Mouse (Mus musculus) c-Kit-positive CD71-positive TER-119-positive erythroid progenitor cells, embryonic 14.5 days (primary cell): Measurements from ENCODE around the gene Cbln4.

Experiments used
- DNase-seq: peaks from one replicate; pipeline ENCODE4 v3.0.0-alpha.2; 2013; ENCODE audit warnings: low spot score

The Cbln4 gene

DNA sequence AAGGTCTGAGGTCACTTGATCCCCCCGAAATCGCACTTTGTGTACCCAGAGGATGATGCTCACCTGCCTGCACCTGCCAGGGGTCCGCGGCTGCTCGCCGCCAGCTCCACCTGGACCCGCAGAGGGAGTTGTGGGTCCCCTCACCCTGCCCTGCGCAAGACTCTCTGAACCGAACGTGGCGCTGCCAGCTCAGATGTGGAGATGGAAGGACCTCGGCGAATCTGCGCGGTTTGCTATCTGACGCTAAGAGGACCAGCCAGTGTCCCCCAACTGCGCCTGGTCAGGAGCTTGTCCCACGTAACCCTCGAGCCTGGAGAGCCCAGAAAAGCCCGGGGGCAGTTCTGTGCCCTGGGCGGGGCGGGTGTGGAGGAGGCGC, at the start of gene Cbln4:
Gene Cbln4, minus strand, starts transcription at position 232 of the 376 bp plus-strand sequence.
- no peak for DNase-seq

DNA sequence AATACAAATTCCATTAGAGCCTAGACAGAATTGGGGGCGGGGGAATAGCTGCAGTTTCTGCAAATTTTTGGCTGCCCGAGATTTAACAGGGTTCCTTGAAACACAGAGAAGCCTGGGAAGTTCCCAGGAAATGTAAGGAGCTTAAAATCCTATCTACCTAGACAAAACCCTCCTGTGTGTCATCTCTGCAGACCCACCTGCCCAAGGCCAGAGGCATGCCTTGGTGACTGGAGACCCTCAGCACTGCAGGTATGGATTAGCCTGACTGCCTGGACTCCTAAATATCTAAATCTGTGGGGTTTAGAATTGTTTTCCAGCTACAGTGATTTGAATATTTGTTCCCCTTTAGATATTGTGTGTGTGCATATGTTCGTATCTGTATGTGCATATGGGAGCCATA, 35.3 kb upstream of the Cbln4 start:
- DNase-seq = no peak

DNA sequence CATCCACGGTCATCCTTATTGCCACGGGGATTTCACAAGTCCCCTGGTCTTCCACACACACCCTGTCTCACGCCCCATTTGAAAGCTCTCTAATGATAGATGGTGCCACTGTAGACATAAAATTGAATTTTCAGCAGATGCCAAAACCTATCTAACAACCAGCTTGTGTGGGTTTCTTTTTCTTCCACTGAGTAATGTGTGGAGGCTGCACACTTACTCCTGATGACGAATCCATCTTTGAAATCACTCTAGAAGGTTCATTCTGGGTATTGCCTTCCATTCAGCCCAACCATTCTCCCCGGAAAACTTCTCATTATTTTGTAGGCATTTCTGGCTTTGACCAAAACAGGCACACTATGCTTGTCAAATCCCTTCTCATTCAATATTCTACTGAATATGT, 33.0 kb upstream of the Cbln4 start:
- DNase-seq = no peak

DNA sequence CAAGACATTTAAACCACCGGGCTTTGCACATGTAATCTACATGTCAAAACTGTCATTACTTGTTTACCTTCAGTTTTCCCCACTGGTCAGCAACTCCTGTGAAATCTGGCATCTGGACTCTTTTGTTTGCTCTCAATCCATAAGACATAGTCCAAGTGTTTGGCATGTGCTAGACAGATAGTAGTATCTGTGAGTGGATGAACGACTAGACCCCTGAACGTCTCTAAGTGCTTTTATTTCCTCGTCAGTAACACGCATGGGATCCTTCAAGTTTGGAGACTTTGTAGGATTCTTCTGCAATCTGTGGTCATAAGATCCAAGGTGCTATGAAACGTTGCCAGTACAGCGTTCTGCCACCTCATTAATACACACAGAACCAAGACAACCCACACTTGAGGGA, 19.6 kb upstream of the Cbln4 start:
- DNase-seq = no peak

- no peak for DNase-seq
Measured at GRCm38 (mm10) chr2:172059747-172060146, 16.5 kb upstream of the Cbln4 start.

DNA sequence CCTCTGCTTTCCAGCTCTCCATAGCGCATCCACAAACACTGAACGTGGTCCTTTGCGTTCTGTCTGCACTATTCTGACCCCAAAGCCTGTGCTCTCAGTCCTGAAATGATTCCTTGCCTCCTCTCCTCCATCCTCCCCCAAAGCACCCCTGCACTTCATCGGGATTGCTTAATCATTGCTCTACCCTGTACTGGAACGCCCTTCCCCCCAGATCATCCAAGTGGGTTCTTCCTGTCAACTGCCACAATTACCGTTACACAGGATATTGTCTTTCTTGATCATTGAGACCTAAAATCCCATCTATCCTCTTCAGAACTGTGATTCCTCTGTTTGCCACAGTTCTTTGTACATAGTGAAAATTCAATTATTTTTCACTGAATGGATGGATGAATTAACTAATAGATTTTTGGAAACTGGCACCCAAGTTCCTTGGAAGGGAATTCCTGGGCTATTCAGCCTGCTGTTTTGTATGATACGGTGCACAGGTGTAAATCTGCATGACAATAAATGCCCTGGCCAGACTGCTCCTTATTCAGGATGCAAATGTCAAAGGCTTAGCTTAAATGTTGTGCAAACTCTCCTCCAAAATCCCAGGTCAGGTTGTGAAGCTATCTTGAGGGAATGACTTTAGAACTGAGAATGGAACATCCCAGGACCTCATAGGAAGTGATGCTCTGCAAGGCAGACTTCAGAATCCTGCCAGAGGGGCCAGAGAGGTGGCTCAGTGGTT, 15.8 kb upstream of the Cbln4 start:
- DNase-seq = no peak

- no peak for DNase-seq
Measured at GRCm38 (mm10) chr2:172046002-172046401, 2.7 kb upstream of the Cbln4 start.

GRCm38 (mm10) chr2:172042607-172043234, 545 bp downstream of the Cbln4 start:
- DNase-seq = no peak

GRCm38 (mm10) chr2:172042125-172042524, 1.1 kb downstream of the Cbln4 start:
- no peak for DNase-seq

GRCm38 (mm10) chr2:172040859-172041258, 2.4 kb downstream of the Cbln4 start:
- no peak for DNase-seq

- DNase-seq = no peak
Measured at GRCm38 (mm10) chr2:172039601-172040000, 3.7 kb downstream of the Cbln4 start.

GRCm38 (mm10) chr2:172034281-172034680, 9.0 kb downstream of the Cbln4 start:
- no peak for DNase-seq

- no peak for DNase-seq
Measured at GRCm38 (mm10) chr2:172025459-172026130, 17.7 kb downstream of the Cbln4 start.

DNA sequence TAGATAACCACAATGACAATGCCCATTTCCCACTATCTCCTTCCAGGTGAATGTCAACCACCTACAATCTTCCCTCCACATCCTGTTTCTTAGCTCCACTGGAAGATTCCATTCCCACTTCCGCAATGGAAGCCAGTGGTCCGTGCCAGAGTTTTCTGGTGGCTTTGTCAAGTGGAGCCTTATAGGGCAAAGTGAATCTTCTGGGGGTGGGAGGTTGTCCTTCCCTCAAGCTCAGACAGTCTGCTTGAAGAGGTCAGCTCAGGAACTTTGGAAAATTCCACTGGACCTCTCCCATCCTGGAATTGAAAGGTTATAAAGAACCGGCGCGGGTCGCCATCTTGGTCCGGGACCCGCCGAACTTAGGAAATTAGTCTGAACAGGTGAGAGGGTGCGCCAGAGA, 36.5 kb downstream of the Cbln4 start:
- no peak for DNase-seq

DNA sequence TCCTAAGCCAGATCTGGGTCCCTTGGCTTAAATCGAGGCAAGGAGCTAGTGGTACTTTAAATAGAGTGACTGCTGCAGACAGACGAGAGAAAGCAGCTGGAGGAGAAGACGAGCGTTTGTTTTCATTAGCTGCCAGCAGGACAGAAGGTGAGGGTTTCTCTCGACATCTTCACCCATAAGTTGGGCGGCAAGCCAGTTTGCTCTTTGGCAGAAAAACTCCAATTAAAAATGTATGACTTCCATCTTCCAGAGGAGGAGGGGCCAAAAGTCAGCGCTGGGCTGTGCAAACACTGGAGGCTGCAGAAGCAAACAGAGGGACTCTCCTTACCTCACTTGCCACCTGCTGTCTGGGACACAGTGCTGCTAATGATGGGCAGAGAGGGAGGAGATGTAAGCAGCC, 37.3 kb downstream of the Cbln4 start:
- DNase-seq = no peak

GRCm38 (mm10) chr2:172004029-172004984, 39.0 kb downstream of the Cbln4 start:
- DNase-seq = no peak

GRCm38 (mm10) chr2:171996979-171997686, 46.1 kb downstream of the Cbln4 start:
- no peak for DNase-seq

GRCm38 (mm10) chr2:171994861-171995260, 48.4 kb downstream of the Cbln4 start:
- no peak for DNase-seq

DNA sequence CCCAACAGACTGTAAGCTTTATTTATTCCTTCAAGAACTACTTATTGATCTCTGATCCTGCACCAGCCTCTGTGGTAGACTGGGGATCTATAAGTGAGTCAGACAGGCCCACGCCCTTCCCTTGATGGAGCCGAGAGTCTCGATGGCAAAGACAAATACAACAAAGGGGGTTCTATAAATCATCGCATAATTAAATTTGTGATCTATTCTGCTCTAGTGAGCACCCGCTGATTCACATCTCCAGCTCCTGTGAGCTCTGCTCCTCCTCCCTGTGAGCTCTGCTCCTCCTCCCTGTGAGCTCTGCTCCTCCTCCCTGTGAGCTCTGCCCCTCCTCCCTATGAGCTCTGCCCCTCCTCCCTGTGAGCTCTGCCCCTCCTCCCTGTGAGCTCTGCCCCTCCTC, 49.0 kb downstream of the Cbln4 start:
- DNase-seq = no peak

- DNase-seq = no peak
Measured at GRCm38 (mm10) chr2:171986686-171987085, 56.6 kb downstream of the Cbln4 start.
